Mouse (Mus musculus) thymus, postnatal 4 days (tissue): Measurements from ENCODE around the gene Snd1.
A peak's percentile ranks its signal among the peaks of the same experiment; 100 is the strongest.

Source experiments
- DNase-seq: peaks from one replicate; pipeline ENCODE4 v3.0.0; 2021

Snd1 gene

GRCm38 (mm10) chr6:28981966-28982701, 507.2 kb downstream of the Snd1 start:
- peak; percentile 83 for DNase-seq

GRCm38 (mm10) chr6:28982817-28983216, 507.9 kb downstream of the Snd1 start:
- DNase-seq = no peak
